Mouse (Mus musculus) CH12.LX (cell line): ENCODE measurements around the gene Adgrl3.

Experiments used
- CTCF ChIP-seq, 2 experiments: IDR thresholded peaks in 1 of 2; conservative IDR thresholded peaks in 1 of 2; 2 replicates each; pipeline ENCODE4 v1.5.1; 2011 to 2012; ENCODE audit warnings: low read depth in 2 of 2, low read length in 2 of 2, improper control_type of control experiment in 1 of 2, inconsistent platforms in 1 of 2, mild to moderate bottlenecking in 1 of 2, moderate library complexity in 1 of 2
- EP300 ChIP-seq: IDR thresholded peaks from 2 replicates; pipeline ENCODE4 v1.6.1; 2011; ENCODE audit warnings: low read length, improper control_type of control experiment
- MAX ChIP-seq: IDR thresholded peaks from 2 replicates; pipeline ENCODE4 v1.6.1; 2011; ENCODE audit warnings: low read length, improper control_type of control experiment
- MXI1 ChIP-seq: IDR thresholded peaks from 2 replicates; pipeline ENCODE4 v1.6.1; 2011; ENCODE audit warnings: mild to moderate bottlenecking, low read depth, low read length, improper control_type of control experiment
- SMC3 ChIP-seq: IDR thresholded peaks from 2 replicates; pipeline ENCODE4 v1.6.1; 2011; ENCODE audit warnings: low read depth, low read length, improper control_type of control experiment
- TCF12 ChIP-seq: IDR thresholded peaks from 2 replicates; pipeline ENCODE4 v1.6.1; 2014; ENCODE audit warnings: low read depth, mild to moderate bottlenecking, inconsistent platforms, low read length, improper control_type of control experiment
- UBTF ChIP-seq: IDR thresholded peaks from 2 replicates; pipeline ENCODE4 v1.6.1; 2012; ENCODE audit warnings: low read depth, mild to moderate bottlenecking, inconsistent platforms, low read length, improper control_type of control experiment, moderate library complexity
- USF2 ChIP-seq: conservative IDR thresholded peaks from 2 replicates; pipeline ENCODE4 v1.6.1; 2011; ENCODE audit warnings: low read depth, low read length, improper control_type of control experiment

- no peak for TF ChIP-seq CTCF (conservative IDR thresholded peaks at IDR 0.05 in 1 of 2, IDR thresholded peaks at IDR 0.05 in 1 of 2; ENCODE audit: low read depth in 2 of 2, low read length in 2 of 2)
- TF ChIP-seq MXI1: no peak
- TF ChIP-seq TCF12: no peak
- no peak for TF ChIP-seq EP300
- TF ChIP-seq UBTF: no peak
- TF ChIP-seq MAX: no peak
- TF ChIP-seq USF2: no peak
- TF ChIP-seq SMC3: no peak
Measured at GRCm38 (mm10) chr5:81156796-81157195, 136.9 kb downstream of the Adgrl3 start.
